Mouse (Mus musculus): ENCODE results near the gene Ehhadh. TPM values are rescaled to one million over a fixed set of nuclear protein-coding genes. Genes with fewer than 3 reads are reported as not detected.

The Ehhadh gene
- total and polyA plus RNA-seq, 3 experiments = 0.93 to 2.9 (median 1.1) TPM

DNA sequence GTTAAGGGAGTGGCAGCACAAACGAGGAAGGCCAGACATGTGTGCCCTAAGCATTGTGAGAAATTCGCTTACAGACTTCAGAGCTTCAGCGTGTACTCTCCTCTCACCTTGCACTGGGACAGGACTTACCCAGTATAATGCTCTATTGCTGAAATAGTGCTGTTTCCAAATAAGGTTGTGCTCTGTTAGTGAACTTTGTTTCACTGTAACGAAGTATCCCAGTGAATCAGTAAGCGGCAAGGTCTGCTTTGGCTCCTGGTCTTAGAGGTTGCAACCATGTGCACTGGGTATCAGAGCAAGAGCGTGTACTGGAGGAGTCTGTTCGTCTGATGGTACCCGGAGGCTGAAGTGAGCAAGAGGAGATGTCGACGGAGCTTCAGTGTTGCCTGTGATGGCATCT lies 46.4 kb upstream of the Ehhadh start:
- Histone ChIP-seq H3K4me2 (ENCODE audit: insufficient read depth, low read depth, poor library complexity, severe bottlenecking) (no peak overlapping the region), H3K36me3 (replicated peaks in 1 of 2; ENCODE audit: control insufficient read depth in 1 of 2, insufficient read depth in 1 of 2, low read length in 1 of 2) (no peaks in the 10 kb centered on the region), H3K9me3 (replicated peaks; ENCODE audit: low read length) (no peaks in the 10 kb centered on the region), H3K79me2 (replicated peaks; ENCODE audit: control insufficient read depth, extremely low read depth, insufficient read depth, poor library complexity, severe bottlenecking) (no peaks in the 10 kb centered on the region), H3K27me3 (replicated peaks) (no peaks in the 10 kb centered on the region), H3K4me3 (replicated peaks in 1 of 3; ENCODE audit: low read depth in 2 of 3, low read length in 2 of 3, poor library complexity in 1 of 3) (no peak overlapping the region), H3K9ac (ENCODE audit: insufficient read depth, low read depth) (no peak overlapping the region), H3K4me1 (ENCODE audit: control insufficient read depth in 1 of 2, insufficient read depth in 2 of 2) (peaks cover 5 to 27% of the 10 kb centered on the region in 2 experiments), H3K27ac (ENCODE audit: insufficient read depth, low read depth) (no peak overlapping the region)
- DNase-seq (ENCODE audit: extremely low read depth) = no peak
- in situ Hi-C loops (cut with MboI; ENCODE audit: low pct_ligation_motif_present, low pct_unique_long_range_greater_than_20kb, low sequenced_read_pairs) (loop anchor here (10.0 to 25.0 kb wide), 2 partner anchors 178 to 291 kb away; partner anchors contain the start of gene Senp2), dilution Hi-C loops (cut with MboI; ENCODE audit: extremely low pct_ligation_motif_present, extremely low pct_unique_long_range_greater_than_20kb, low sequenced_read_pairs) (no loop called here)
- TF ChIP-seq CHD2 (IDR thresholded peaks at IDR 0.05; ENCODE audit: low read length) = no peak
- no peak for TF ChIP-seq MAFK (IDR thresholded peaks at IDR 0.05; ENCODE audit: insufficient replicate concordance, low read length)
- no peak for TF ChIP-seq CHD1 (IDR thresholded peaks at IDR 0.05; ENCODE audit: low read depth, low read length)
- TF ChIP-seq SMC3 (IDR thresholded peaks at IDR 0.05; ENCODE audit: low read depth, low read length) = no peak
- no peak for TF ChIP-seq PAX5 (IDR thresholded peaks at IDR 0.05; ENCODE audit: low read length)
- TF ChIP-seq CTCF (conservative IDR thresholded peaks at IDR 0.05 in 1 of 2, IDR thresholded peaks at IDR 0.05 in 1 of 2; ENCODE audit: low read depth in 2 of 2, low read length in 2 of 2) = no peak

DNA sequence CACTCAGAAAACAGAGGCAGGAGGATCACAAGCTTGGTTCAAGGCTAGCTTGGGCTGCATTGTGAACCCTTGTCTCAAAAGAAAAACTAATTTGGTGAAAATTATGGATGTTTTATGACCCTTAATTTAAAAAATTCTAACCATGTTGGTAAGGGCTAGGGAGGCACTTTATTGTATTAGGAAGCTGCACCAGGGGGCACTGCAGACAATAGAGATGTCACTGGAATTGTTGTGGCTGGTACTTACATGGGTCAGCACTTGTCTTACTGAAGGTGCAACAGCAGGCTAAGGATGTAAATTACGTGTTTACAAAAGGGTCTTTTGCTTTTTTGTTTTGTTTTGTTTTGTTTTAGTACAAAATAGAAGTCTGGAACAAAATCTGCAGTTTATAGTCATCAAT lies 45.9 kb upstream of the Ehhadh start:
- no peaks in the 10 kb centered on the region for H3K79me2 ChIP-seq (replicated peaks; ENCODE audit: control insufficient read depth, extremely low read depth, insufficient read depth, poor library complexity, severe bottlenecking)
- H3K27ac ChIP-seq (ENCODE audit: insufficient read depth, low read depth) = no peak overlapping the region
- no peak overlapping the region for H3K4me2 ChIP-seq (ENCODE audit: insufficient read depth, low read depth, poor library complexity, severe bottlenecking)
- H3K36me3 ChIP-seq (replicated peaks in 1 of 2; ENCODE audit: control insufficient read depth in 1 of 2, insufficient read depth in 1 of 2, low read length in 1 of 2) = no peaks in the 10 kb centered on the region
- no peak overlapping the region for H3K9ac ChIP-seq (ENCODE audit: insufficient read depth, low read depth)
- dilution Hi-C loops (cut with MboI; ENCODE audit: extremely low pct_ligation_motif_present, extremely low pct_unique_long_range_greater_than_20kb, low sequenced_read_pairs) = no loop called here
- peaks cover 5 to 27% of the 10 kb centered on the region in 2 experiments for H3K4me1 ChIP-seq (ENCODE audit: control insufficient read depth in 1 of 2, insufficient read depth in 2 of 2)
- H3K9me3 ChIP-seq (replicated peaks; ENCODE audit: low read length) = no peaks in the 10 kb centered on the region
- no peak for DNase-seq (ENCODE audit: extremely low read depth)
- in situ Hi-C loops (cut with MboI; ENCODE audit: low pct_ligation_motif_present, low pct_unique_long_range_greater_than_20kb, low sequenced_read_pairs) = loop anchor here (10.0 to 25.0 kb wide), 2 partner anchors 179 to 291 kb away; partner anchors contain the start of gene Senp2
- TF ChIP-seq RAD21 (IDR thresholded peaks at IDR 0.05; ENCODE audit: low read depth, low read length) (peak; percentile 64), JUND (conservative IDR thresholded peaks at IDR 0.05; ENCODE audit: low read depth, low read length) (no peak), MXI1 (IDR thresholded peaks at IDR 0.05; ENCODE audit: low read depth, low read length) (no peak), MAFK (IDR thresholded peaks at IDR 0.05; ENCODE audit: insufficient replicate concordance, low read length) (no peak), CHD2 (IDR thresholded peaks at IDR 0.05; ENCODE audit: low read length) (no peak), E2F4 (IDR thresholded peaks at IDR 0.05; ENCODE audit: insufficient replicate concordance, low read depth, low read length) (no peak), MYC (IDR thresholded peaks at IDR 0.05; ENCODE audit: low read depth, low read length) (no peak), UBTF (IDR thresholded peaks at IDR 0.05; ENCODE audit: low read depth, low read length) (no peak), CTCF (conservative IDR thresholded peaks at IDR 0.05 in 1 of 2, IDR thresholded peaks at IDR 0.05 in 1 of 2; ENCODE audit: low read depth in 2 of 2, low read length in 2 of 2) (peak in 1 of 2 experiments; percentile 65; a peak in 2 of 4 replicates), USF2 (conservative IDR thresholded peaks at IDR 0.05; ENCODE audit: low read depth, low read length) (no peak), MEF2A (IDR thresholded peaks at IDR 0.05; ENCODE audit: borderline replicate concordance, low read depth, low read length) (no peak), TBP (conservative IDR thresholded peaks at IDR 0.05; ENCODE audit: low read depth, low read length) (no peak), IRF4 (IDR thresholded peaks at IDR 0.05; ENCODE audit: low read depth, low read length) (no peak), NELFE (IDR thresholded peaks at IDR 0.05; ENCODE audit: low read depth, low read length) (no peak), TCF12 (IDR thresholded peaks at IDR 0.05; ENCODE audit: low read depth, low read length) (no peak), POLR2A (IDR thresholded peaks at IDR 0.05; ENCODE audit: low read depth, low read length) (no peak), ETS1 (conservative IDR thresholded peaks at IDR 0.05; ENCODE audit: low read depth, low read length) (no peak), BHLHE40 (IDR thresholded peaks at IDR 0.05; ENCODE audit: low read depth, low read length) (no peak), EP300 (IDR thresholded peaks at IDR 0.05; ENCODE audit: low read length) (no peak), ZMIZ1 (IDR thresholded peaks at IDR 0.05; ENCODE audit: low read depth, low read length) (no peak), SMC3 (IDR thresholded peaks at IDR 0.05; ENCODE audit: low read depth, low read length) (peak; percentile 59), KAT2A (IDR thresholded peaks at IDR 0.05; ENCODE audit: insufficient replicate concordance, low read length) (no peak), ELF1 (IDR thresholded peaks at IDR 0.05; ENCODE audit: low read depth, low read length) (0 out of 2 replicates have a peak, but pooled peaks have one; percentile 17), RCOR1 (conservative IDR thresholded peaks at IDR 0.05; ENCODE audit: low read depth, low read length) (no peak)
- H3K4me3 ChIP-seq (replicated peaks in 1 of 3; ENCODE audit: low read depth in 2 of 3, low read length in 2 of 3, poor library complexity in 1 of 3) = no peak overlapping the region
- no peaks in the 10 kb centered on the region for H3K27me3 ChIP-seq (replicated peaks)
